Mouse (Mus musculus) small intestine, adult 2 months (tissue): ENCODE results near the gene Rnf212b.
A peak's percentile ranks its signal among the peaks of the same experiment; 100 is the strongest.

Experiments
- CTCF ChIP-seq: fragments of 200-500 bp; IDR thresholded peaks from 2 replicates; pipeline ENCODE4 v1.5.1; 2012; ENCODE audit warnings: low read depth, mild to moderate bottlenecking, control low read depth, inconsistent platforms, low read length, moderate library complexity, mixed read lengths; ENCODE audit not compliant: insufficient replicate concordance, insufficient read length; ENCODE audit errors: extremely low read depth
- POLR2A ChIP-seq: fragments of 200-500 bp; IDR thresholded peaks from 2 replicates; pipeline ENCODE4 v1.6.1; 2012; ENCODE audit warnings: low read depth, mild to moderate bottlenecking, control low read depth, inconsistent platforms, low read length, moderate library complexity

DNA sequence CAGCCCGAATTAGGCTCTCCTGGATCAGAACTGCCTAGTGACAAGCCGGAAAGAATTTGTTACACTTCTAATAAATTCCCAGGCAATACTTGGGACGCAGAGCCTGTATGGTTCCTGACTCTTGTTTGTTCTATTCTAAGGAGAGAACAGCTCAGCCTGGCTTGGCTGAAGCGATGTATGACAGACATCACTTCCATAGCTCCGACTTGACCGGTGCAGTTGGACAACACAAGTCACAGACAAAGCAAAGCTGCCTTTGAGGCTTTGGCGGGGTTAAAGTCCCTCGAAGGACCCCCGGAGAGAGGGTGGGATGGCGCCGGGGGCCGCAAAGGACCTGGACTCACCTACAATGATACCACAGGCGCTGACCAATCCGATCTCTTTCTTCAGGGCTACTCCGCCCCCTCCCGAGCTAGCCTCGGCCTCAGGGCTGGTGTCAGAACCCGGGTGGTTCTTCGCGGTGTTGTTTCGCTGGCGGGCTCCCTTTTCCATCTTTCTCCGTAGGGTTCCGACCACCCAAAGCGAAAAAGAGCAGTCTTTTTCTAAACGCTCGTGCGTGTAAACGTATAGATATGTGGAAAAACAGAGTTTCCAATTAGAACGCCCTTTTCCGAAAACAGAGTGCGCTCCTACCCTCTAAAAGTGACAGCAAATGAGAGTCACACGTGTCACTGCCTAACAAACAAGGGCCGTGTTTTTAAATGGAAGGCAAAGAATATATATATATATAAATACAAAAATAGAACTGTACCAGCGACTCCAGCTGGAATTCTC, 32.9 kb upstream of the Rnf212b start:
- TF ChIP-seq POLR2A (peak; percentile 38; the same call in 1 of the 2 replicates), CTCF (no peak)
